In genomic region chr10:112929222-112929615, GRCm38 (mm10) we compare ENCODE assay signal across 8 mouse cellular contexts. TPM values are rescaled to one million over a fixed set of nuclear protein-coding genes. Genes with fewer than 3 reads are reported as not detected.
DNase-seq lines count a peak whose midpoint lies in the region; ATAC-seq and TF ChIP-seq lines count a peak whose summit lies in the region.

No protein-coding gene starts in this region.

- DNase-seq in heart, postnatal 4 days: no peak
- DNase-seq in hindbrain, embryonic 14.5 days (ENCODE audit: low spot score): peak; percentile 30
- no peak for DNase-seq in natural killer cell, adult 2 months (ENCODE audit: low spot score in 2 of 2)
- no peak for DNase-seq in cerebellum, adult 11-12 months
- no peak for DNase-seq in kidney, adult 9 months

- H3K27me3 ChIP-seq in heart, embryonic 14.5 days (ENCODE audit: control insufficient read depth, insufficient read depth, low read length): no peaks in the 10 kb centered on the region
- H3K27me3 ChIP-seq in hindbrain, embryonic 14.5 days (ENCODE audit: control insufficient read depth, insufficient read depth, low read length): no peaks in the 10 kb centered on the region

- no peak for TF ChIP-seq CTCF in bone marrow, adult 2 months (IDR thresholded peaks at IDR 0.05; ENCODE audit: control insufficient read depth, insufficient read depth, low read length)

- 45% methylated on average over 9 of the region's 9 CpGs for WGBS in heart, embryonic 14.5 days
- 38% methylated on average over 9 of the region's 9 CpGs for WGBS in bone marrow, adult 2 months
- 30% methylated on average over 9 of the region's 9 CpGs for WGBS in hindbrain, embryonic 14.5 days

- peak overlapping the region in 1 of 2 experiments; percentile 96; a peak in 1 of 4 replicates for H3K27ac ChIP-seq in heart, embryonic 14.5 days (replicated peaks in 1 of 2; ENCODE audit: control insufficient read depth in 1 of 2, insufficient read depth in 1 of 2, low read depth in 2 of 2, low read length in 2 of 2)
- peak overlapping the region; percentile 89; the same call in 1 of the 2 replicates for H3K27ac ChIP-seq in bone marrow, adult 2 months (ENCODE audit: control insufficient read depth, insufficient read depth, low read depth, low read length, poor library complexity)
- H3K27ac ChIP-seq in hindbrain, embryonic 14.5 days: peak overlapping the region; percentile 97

- TF ChIP-seq POLR2A in bone marrow, adult 2 months (IDR thresholded peaks at IDR 0.05; ENCODE audit: borderline replicate concordance, control insufficient read depth, low read depth, low read length): no peak

- no peaks in the 10 kb centered on the region for H3K9me3 ChIP-seq in heart, embryonic 14.5 days (ENCODE audit: control insufficient read depth, low read length)
- H3K9me3 ChIP-seq in hindbrain, embryonic 14.5 days (ENCODE audit: control insufficient read depth, low read length): no peaks in the 10 kb centered on the region

- no peak for ATAC-seq in heart, embryonic 14.5 days (ENCODE audit: insufficient number of reproducible peaks, insufficient read depth, low FRiP score, low read depth)
- peak; percentile 29; the same call in 1 of the 2 replicates for ATAC-seq in hindbrain, embryonic 14.5 days (ENCODE audit: low FRiP score)
- peak; percentile 24; the same call in 1 of the 2 replicates for ATAC-seq in megakaryocyte-erythroid progenitor cell, adult 5-6 weeks (replicated peaks; ENCODE audit: low FRiP score, low TSS enrichment, poor library complexity, severe bottlenecking)

- H3K4me2 ChIP-seq in heart, embryonic 14.5 days (ENCODE audit: low read length): peak overlapping the region; percentile 73
- peak overlapping the region; percentile 76 for H3K4me2 ChIP-seq in hindbrain, embryonic 14.5 days (replicated peaks)

- peaks cover 9 to 26% of the 10 kb centered on the region in 2 experiments for H3K4me1 ChIP-seq in heart, embryonic 14.5 days (ENCODE audit: control insufficient read depth in 2 of 2, insufficient read depth in 2 of 2, low read length in 2 of 2)
- peaks cover 4% of the 10 kb centered on the region for H3K4me1 ChIP-seq in bone marrow, adult 2 months (ENCODE audit: control insufficient read depth, insufficient read depth, low read length)
- H3K4me1 ChIP-seq in hindbrain, embryonic 14.5 days (replicated peaks; ENCODE audit: control insufficient read depth, insufficient read depth, low read length): peaks cover 30% of the 10 kb centered on the region

- H3K4me3 ChIP-seq in heart, embryonic 14.5 days (ENCODE audit: control insufficient read depth in 1 of 2, insufficient read depth in 1 of 2, low read depth in 1 of 2, low read length in 2 of 2): peak overlapping the region; percentile 74 to 86
- H3K4me3 ChIP-seq in bone marrow, adult 2 months (replicated peaks; ENCODE audit: control insufficient read depth, low read depth, low read length): peak overlapping the region; percentile 57
- H3K4me3 ChIP-seq in hindbrain, embryonic 14.5 days (replicated peaks; ENCODE audit: low read length): peak overlapping the region; percentile 95

- H3K9ac ChIP-seq in heart, embryonic 14.5 days (ENCODE audit: low read length): peak overlapping the region; percentile 99
- peak overlapping the region; percentile 98 for H3K9ac ChIP-seq in hindbrain, embryonic 14.5 days

- H3K36me3 ChIP-seq in heart, embryonic 14.5 days (ENCODE audit: control insufficient read depth, insufficient read depth, low read length): peaks cover 32% of the 10 kb centered on the region
- H3K36me3 ChIP-seq in hindbrain, embryonic 14.5 days (replicated peaks; ENCODE audit: control insufficient read depth, insufficient read depth): peaks cover 29% of the 10 kb centered on the region

RNA-seq across cellular contexts. Expression of gene Atxn7l3b, which starts 0.4 kb away (rescaled TPM):
- polyA plus RNA-seq in heart, embryonic 14.5 days (2014; fragmentation: Nextera tagmentation; extraction: Ambion mirVana): 90.5 and 99.8 TPM in 2 replicates
- total RNA-seq in heart, postnatal 4 days (2021): 10 to 100 TPM; 69.0 to 70.4 TPM
- polyA plus RNA-seq in bone marrow, adult 2 months (2011; ENCODE audit: insufficient read depth, insufficient read length, low replicate concordance, missing spikeins): 27.4 and 41.0 TPM in 2 replicates
- 297 and 327 TPM in 2 replicates for polyA plus RNA-seq in hindbrain, embryonic 14.5 days (2014; fragmentation: Nextera tagmentation; extraction: Ambion mirVana)
- total RNA-seq in megakaryocyte-erythroid progenitor cell, adult 5-6 weeks (2014; fragmentation: Nextera tagmentation): 37.3 and 48.3 TPM in 2 replicates
- total RNA-seq in megakaryocyte-erythroid progenitor cell, adult 5-6 weeks (2017): 48.7 and 63.9 TPM in 2 replicates
